Mouse (Mus musculus) lung, adult 2 months (tissue): ENCODE measurements around the gene Tnr.

Source experiments
- CTCF ChIP-seq: fragments of 200-500 bp; IDR thresholded peaks from 2 replicates; pipeline ENCODE4 v1.5.1; 2011; ENCODE audit warnings: mild to moderate bottlenecking, low read length, control low read depth; ENCODE audit not compliant: insufficient read depth
- POLR2A ChIP-seq: fragments of 200-500 bp; IDR thresholded peaks from 2 replicates; pipeline ENCODE4 v1.6.1; 2011; ENCODE audit warnings: low read depth, mild to moderate bottlenecking, control low read depth, low read length, borderline replicate concordance; ENCODE audit errors: extremely low read depth

DNA sequence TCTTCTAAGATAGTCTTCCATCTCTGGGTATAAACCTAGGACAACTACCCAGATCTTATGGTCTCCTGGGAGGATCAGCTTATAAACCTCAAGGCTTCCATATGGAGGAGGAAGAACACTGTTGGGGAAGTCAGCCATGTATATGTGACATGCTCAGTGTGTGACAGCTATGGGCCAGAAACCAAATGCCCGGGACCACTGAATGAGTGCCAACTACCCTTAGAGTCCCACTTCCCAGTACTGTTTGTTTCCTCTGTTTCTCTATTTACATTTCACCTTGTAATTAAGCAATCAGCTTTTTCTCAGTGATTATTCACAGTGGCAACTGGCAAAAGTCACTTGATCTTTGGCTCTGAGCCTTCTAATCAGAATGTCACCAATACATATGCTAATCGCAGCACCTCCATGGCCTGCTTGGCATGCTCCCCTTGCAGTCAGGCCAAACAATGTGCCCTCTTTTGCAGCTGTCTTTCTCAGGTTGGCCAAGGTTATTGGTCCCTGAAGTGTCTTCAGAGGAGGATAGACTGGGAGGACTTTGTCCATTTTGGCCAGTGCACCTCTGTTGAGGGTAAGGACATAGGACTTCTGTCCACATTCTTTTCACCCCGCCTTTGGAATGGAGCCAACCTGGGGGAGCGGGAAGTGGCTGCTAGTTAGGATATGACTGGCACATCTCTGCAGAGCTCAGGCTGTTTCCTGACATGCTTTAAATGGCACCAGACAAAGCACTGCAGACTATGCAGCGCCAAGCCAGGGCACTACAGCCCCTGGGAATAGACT, 29.7 kb upstream of the Tnr start:
- TF ChIP-seq POLR2A = no peak
- TF ChIP-seq CTCF = no peak
